Mouse (Mus musculus): ENCODE results near the gene Bhmt. TPM values are rescaled to one million over a fixed set of nuclear protein-coding genes. Genes with fewer than 3 reads are reported as not detected.

Gene Bhmt
- not detected for total RNA-seq (2023)

DNA sequence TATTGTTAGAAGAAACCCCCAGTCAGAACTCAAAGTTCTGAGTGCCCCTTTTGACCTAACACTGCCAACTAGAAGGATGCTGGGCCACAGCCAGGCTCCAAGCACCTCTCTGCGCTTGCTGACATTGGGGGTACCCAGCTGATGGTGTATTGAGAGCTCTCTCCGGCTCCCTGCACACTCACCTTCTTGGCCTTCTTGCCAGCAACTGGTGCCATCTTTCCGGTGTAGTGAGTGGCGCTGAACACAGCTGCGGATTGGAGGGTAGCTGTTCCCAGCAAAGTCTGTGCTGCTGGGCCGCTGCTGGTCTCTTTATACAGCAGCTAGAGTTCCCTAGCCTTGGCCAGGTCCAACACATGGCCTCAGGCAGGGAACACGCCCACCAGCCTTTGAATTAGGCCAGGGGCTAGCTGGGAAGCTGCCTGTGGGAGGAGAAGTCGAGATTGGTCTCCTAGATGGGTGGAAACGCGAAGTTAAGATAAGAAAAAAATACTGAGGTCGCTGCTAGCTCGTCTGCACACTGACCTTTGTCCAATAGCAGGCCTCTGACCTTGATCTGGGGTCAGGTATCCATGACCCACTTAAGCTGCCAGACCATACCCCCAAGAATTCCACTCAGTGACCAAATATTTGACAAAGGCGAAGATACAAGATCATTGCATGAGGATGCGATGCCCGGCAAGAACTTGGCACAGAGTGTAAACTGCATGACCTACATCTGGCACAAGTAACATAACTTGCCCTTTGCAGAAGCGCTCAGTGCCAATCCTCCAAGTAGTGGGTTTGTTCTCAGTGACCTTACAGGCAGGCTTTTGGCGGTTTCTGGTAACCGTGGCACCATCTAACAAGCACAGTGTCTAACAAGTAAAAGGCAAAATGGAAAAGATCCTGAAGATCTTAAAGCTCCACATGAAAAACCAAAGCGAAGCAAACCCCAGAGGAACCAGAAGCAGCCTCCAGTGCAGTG lies at the start of gene Bhmt:
TSS of gene Bhmt (minus strand) at position 680 of the 964 bp plus-strand sequence.

DNA sequence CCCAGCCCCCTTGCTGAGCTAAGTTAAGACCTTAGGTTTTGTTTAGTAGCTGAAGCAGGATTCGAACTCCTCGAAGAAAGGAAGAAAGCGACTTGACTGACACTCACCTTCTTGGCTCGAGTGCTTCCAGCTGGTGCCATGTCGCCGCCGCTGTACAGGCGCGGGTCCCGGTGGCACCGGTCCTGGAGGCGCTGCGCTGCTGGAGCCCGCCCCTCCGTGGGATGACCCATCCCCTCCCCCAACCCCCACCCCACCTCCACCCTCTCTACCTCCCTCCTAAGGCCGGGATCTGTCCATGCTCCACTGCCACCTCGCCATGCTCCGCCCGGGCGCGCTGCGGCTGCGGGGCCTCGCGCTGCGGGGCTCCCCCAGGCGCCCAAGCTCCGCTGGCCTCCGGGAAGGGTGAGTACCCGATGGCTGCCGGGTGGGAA lies 36.4 kb upstream of the Bhmt start, which contains the start of the genes Bhmt2 and Dmgdh:
TSS of gene Bhmt2 (minus strand) at position 172 of the 431 bp plus-strand sequence.
TSS of gene Dmgdh (plus strand) at position 303 of the 431 bp plus-strand sequence.

Other genes with a start within 250 kb of the Bhmt start
- 10 to 100 TPM in 1 of 2 experiments, 1 to 10 TPM in 1; 9.9 to 11.3 TPM for gene Jmy, start 138.2 kb downstream of the Bhmt start, total RNA-seq (2023)
- not detected for gene Bhmt2, start 36.3 kb upstream of the Bhmt start, total RNA-seq (2023)
- gene Dmgdh, start 36.5 kb upstream of the Bhmt start, total RNA-seq (2023), result not detected
- 10 to 100 TPM; 46.9 to 47.7 TPM for gene Arsb, start 133.7 kb upstream of the Bhmt start, total RNA-seq (2023)

Data from neutrophil, adult 59 days (primary cell).